Mouse (Mus musculus) intestine, postnatal 0 days (tissue): ENCODE measurements around the gene Atg7. TPM values are rescaled to one million over a fixed set of nuclear protein-coding genes. Genes with fewer than 3 reads are reported as not detected.

Experiments
- ATAC-seq: fragments of 200-750 bp; cut with Nextera tagmentation; 2 replicates; pipeline ENCODE4 v1.8.0; 2017; ENCODE audit warnings: mild to moderate bottlenecking, moderate TSS enrichment, moderate library complexity
- H3K27ac ChIP-seq: fragments of 300-500 bp; sonication (generic); 2 replicates; pipeline ENCODE4 v1.5.1; 2014; ENCODE audit warnings: mild to moderate bottlenecking, low read depth, low read length, moderate library complexity
- H3K27me3 ChIP-seq: fragments of 300-500 bp; sonication (generic); replicated peaks from 2 replicates; pipeline ENCODE4 v1.6.1; 2014; ENCODE audit warnings: low read length, mixed read lengths; ENCODE audit not compliant: control insufficient read depth, insufficient read depth
- H3K36me3 ChIP-seq: fragments of 300-500 bp; sonication (generic); 2 replicates; pipeline ENCODE4 v1.6.1; 2014; ENCODE audit warnings: mild to moderate bottlenecking, moderate library complexity; ENCODE audit not compliant: control insufficient read depth, insufficient read depth
- H3K4me1 ChIP-seq: fragments of 300-500 bp; sonication (generic); replicated peaks from 2 replicates; pipeline ENCODE4 v1.6.1; 2014; ENCODE audit warnings: antibody characterized with exemption, low read length, mixed read lengths; ENCODE audit not compliant: control insufficient read depth, insufficient read depth
- H3K4me2 ChIP-seq: fragments of 300-500 bp; sonication (generic); replicated peaks from 2 replicates; pipeline ENCODE4 v1.6.1; 2014; ENCODE audit warnings: low read depth, mild to moderate bottlenecking, moderate library complexity
- H3K4me3 ChIP-seq: fragments of 300-500 bp; sonication (generic); 2 replicates; pipeline ENCODE4 v1.5.1; 2014; ENCODE audit warnings: low read depth, low read length
- H3K9ac ChIP-seq: fragments of 300-500 bp; sonication (generic); 2 replicates; pipeline ENCODE4 v1.6.1; 2014; ENCODE audit warnings: mild to moderate bottlenecking, low read depth, low read length
- H3K9me3 ChIP-seq: fragments of 300-500 bp; sonication (generic); 2 replicates; pipeline ENCODE4 v1.6.1; 2016; ENCODE audit warnings: mixed run types; ENCODE audit not compliant: control insufficient read depth
- CTCF ChIP-seq: sonication (generic); IDR thresholded peaks from 2 replicates; pipeline ENCODE4 v1.5.1; 2016; ENCODE audit warnings: low read depth, mild to moderate bottlenecking, control low read depth, antibody characterized with exemption, moderate library complexity
- WGBS: fragments of 180-500 bp; shearing (Covaris S2); extraction: QIAGEN DNeasy Blood & Tissue Kit; methylation state at CpG from one replicate; pipeline ENCODE4 v1.1.7; 2014; 5-methylcytosine and 5-hydroxymethylcytosine counted together
- polyA plus RNA-seq: library from polyadenylated mRNA; unstranded; fragments of >200 nt; fragmentation: Nextera tagmentation; extraction: Ambion mirVana; gene quantifications from 2 replicates; pipeline ENCODE4 v1.2.1, GENCODE M21; 2015

The Atg7 gene
- polyA plus RNA-seq, 1 experiment from 2014 or later = 12.4 TPM

GRCm38 (mm10) chr6:114812779-114813178, 169.9 kb downstream of the Atg7 start:
- ATAC-seq = no peak

GRCm38 (mm10) chr6:114814199-114814881, 171.4 kb downstream of the Atg7 start:
- Histone ChIP-seq H3K4me3 (no peak overlapping the region), H3K27ac (no peak overlapping the region), H3K9ac (no peak overlapping the region), H3K4me1 (0 out of 2 replicates have a peak, but pooled peaks cover 4% of the 10 kb centered on the region), H3K36me3 (no peaks in the 10 kb centered on the region), H3K4me2 (no peak overlapping the region), H3K27me3 (no peaks in the 10 kb centered on the region), H3K9me3 (no peaks in the 10 kb centered on the region)
- 65% methylated on average over 6 of the region's 6 CpGs for WGBS
- ATAC-seq = no peak
- TF ChIP-seq CTCF = no peak

More at GRCm38 (mm10) chr6:114812779-114813178, 169.9 kb downstream of the Atg7 start:
- Histone ChIP-seq H3K27ac (no peak overlapping the region), H3K4me2 (no peak overlapping the region), H3K4me1 (0 out of 2 replicates have a peak, but pooled peaks cover 4% of the 10 kb centered on the region), H3K4me3 (no peak overlapping the region), H3K27me3 (no peaks in the 10 kb centered on the region), H3K9me3 (no peaks in the 10 kb centered on the region), H3K9ac (no peak overlapping the region), H3K36me3 (no peaks in the 10 kb centered on the region)
- WGBS = 90% methylated on average over 4 of the region's 4 CpGs
- TF ChIP-seq CTCF = no peak

- 0 out of 2 replicates have a peak, but pooled peaks cover 4% of the 10 kb centered on the region for H3K4me1 ChIP-seq
- H3K9ac ChIP-seq = no peak overlapping the region
- peak; percentile 63 for TF ChIP-seq CTCF
- H3K27me3 ChIP-seq = no peaks in the 10 kb centered on the region
- 98% methylated on average over 5 of the region's 5 CpGs for WGBS
- H3K4me2 ChIP-seq = no peak overlapping the region
- no peak overlapping the region for H3K27ac ChIP-seq
- no peaks in the 10 kb centered on the region for H3K9me3 ChIP-seq
- H3K36me3 ChIP-seq = no peaks in the 10 kb centered on the region
- ATAC-seq = no peak
- H3K4me3 ChIP-seq = no peak overlapping the region
Observed at GRCm38 (mm10) chr6:114814882-114815650, 172.2 kb downstream of the Atg7 start.

GRCm38 (mm10) chr6:114817948-114818347, 175.1 kb downstream of the Atg7 start:
- ATAC-seq = no peak
- Histone ChIP-seq H3K27me3 (no peaks in the 10 kb centered on the region), H3K4me2 (no peak overlapping the region), H3K36me3 (no peaks in the 10 kb centered on the region), H3K27ac (no peak overlapping the region), H3K9ac (no peak overlapping the region), H3K4me3 (no peak overlapping the region), H3K4me1 (no peaks in the 10 kb centered on the region; the same call in 1 of the 2 replicates), H3K9me3 (no peaks in the 10 kb centered on the region)
- WGBS = 51% methylated on average over 11 of the region's 11 CpGs
- TF ChIP-seq CTCF = no peak

DNA sequence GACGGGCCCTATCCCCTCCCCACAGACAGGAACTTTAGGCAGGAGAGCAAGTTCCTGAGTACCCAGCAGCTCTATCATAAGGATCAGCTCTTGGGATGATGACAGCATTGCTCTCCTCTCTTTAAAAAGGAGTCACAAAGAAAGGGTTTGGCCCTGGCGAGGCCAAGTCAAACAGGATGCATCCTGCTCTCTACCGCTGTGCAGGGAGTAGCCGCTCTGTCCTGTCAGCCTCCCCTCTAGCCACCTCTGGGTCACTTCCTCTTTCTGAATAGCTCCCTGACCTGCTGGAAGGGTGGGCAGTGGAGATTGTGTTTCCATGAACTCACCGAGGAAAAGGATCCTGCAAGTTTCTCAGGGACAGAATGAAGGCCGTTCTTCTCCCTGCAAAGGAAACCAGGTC, 175.6 kb downstream of the Atg7 start:
- no peak overlapping the region; the same call in 1 of the 2 replicates for H3K27ac ChIP-seq
- no peak overlapping the region for H3K4me2 ChIP-seq
- no peak for ATAC-seq
- no peak for TF ChIP-seq CTCF
- no peaks in the 10 kb centered on the region for H3K27me3 ChIP-seq
- no peaks in the 10 kb centered on the region; the same call in 1 of the 2 replicates for H3K4me1 ChIP-seq
- H3K9ac ChIP-seq = no peak overlapping the region
- no peak overlapping the region for H3K4me3 ChIP-seq
- H3K36me3 ChIP-seq = no peaks in the 10 kb centered on the region
- no peaks in the 10 kb centered on the region for H3K9me3 ChIP-seq
- 60% methylated on average over 6 of the region's 6 CpGs for WGBS

DNA sequence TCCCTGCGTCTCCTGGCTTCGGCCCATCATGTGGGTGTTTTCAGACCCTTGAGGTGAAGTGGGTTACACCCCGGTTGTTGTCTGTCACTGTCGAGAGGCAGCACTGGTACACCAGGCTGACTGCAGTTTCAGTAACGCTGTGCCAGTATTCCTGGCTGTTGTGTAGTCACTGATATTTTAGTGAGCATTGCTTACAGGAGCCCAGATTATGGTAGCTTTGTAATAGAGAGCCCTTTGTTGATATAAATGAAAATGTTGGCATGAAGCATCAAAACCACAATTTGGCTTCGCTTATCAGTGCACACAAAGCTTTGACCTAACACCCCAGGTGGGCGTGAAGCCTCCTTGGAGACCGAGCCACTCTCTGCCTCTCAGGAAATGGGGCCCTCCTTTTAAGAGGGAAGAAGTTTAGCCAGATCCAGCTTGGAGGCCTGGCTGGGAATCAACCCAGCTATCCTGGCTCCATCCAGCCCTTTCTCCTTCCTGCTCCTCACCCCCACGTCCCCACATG, 177.1 kb downstream of the Atg7 start:
- Histone ChIP-seq H3K27ac (no peak overlapping the region), H3K9ac (no peak overlapping the region), H3K36me3 (no peaks in the 10 kb centered on the region), H3K27me3 (no peaks in the 10 kb centered on the region), H3K9me3 (no peaks in the 10 kb centered on the region), H3K4me2 (no peak overlapping the region), H3K4me1 (no peaks in the 10 kb centered on the region; the same call in 1 of the 2 replicates), H3K4me3 (no peak overlapping the region)
- ATAC-seq = no peak
- WGBS = 49% methylated on average over 9 of the region's 9 CpGs
- TF ChIP-seq CTCF = no peak
